Mouse (Mus musculus): ENCODE measurements around the gene Itga1. TPM values are rescaled to one million over a fixed set of nuclear protein-coding genes. Genes with fewer than 3 reads are reported as not detected.

Gene Itga1
- polyA plus RNA-seq, 1 experiment = 8.6 TPM

- Histone ChIP-seq H3K27ac (ENCODE audit: control insufficient read depth, insufficient read depth, low read depth, low read length) (peak within 1 kb of the TSS; percentile 77), H3K4me1 (ENCODE audit: control insufficient read depth, insufficient read depth, low read length) (peaks cover 15% of the 10 kb centered on the region), H3K4me3 (ENCODE audit: control insufficient read depth, low read depth, low read length) (peak within 1 kb of the TSS; percentile 89), H3K36me3 (ENCODE audit: control insufficient read depth, insufficient read depth, low read length) (no peaks in the 10 kb centered on the region), H3K27me3 (ENCODE audit: control insufficient read depth, insufficient read depth, low read length) (no peaks in the 10 kb centered on the region)
- no peak for TF ChIP-seq CTCF (IDR thresholded peaks at IDR 0.05; ENCODE audit: control insufficient read depth, insufficient read depth, insufficient replicate concordance, low read depth, low read length)
- TF ChIP-seq POLR2A (IDR thresholded peaks at IDR 0.05; ENCODE audit: control insufficient read depth, low read depth, low read length) = peak; percentile 72
Measured at GRCm38 (mm10) chr13:115090069-115090976, 11.4 kb downstream of the Itga1 start, which contains the start of gene Pelo. Pelo (minus strand) TSS chr13:115090186.

GRCm38 (mm10) chr13:115089395-115090025, 12.3 kb downstream of the Itga1 start:
- Histone ChIP-seq H3K4me1 (ENCODE audit: control insufficient read depth, insufficient read depth, low read length) (peaks cover 15% of the 10 kb centered on the region), H3K27ac (ENCODE audit: control insufficient read depth, insufficient read depth, low read depth, low read length) (peak overlapping the region; percentile 67), H3K4me3 (ENCODE audit: control insufficient read depth, low read depth, low read length) (peak overlapping the region; percentile 89), H3K36me3 (ENCODE audit: control insufficient read depth, insufficient read depth, low read length) (no peaks in the 10 kb centered on the region), H3K27me3 (ENCODE audit: control insufficient read depth, insufficient read depth, low read length) (no peaks in the 10 kb centered on the region)
- peak; percentile 67; the same call in 1 of the 2 replicates for TF ChIP-seq POLR2A (IDR thresholded peaks at IDR 0.05; ENCODE audit: control insufficient read depth, low read depth, low read length)
- no peak for TF ChIP-seq CTCF (IDR thresholded peaks at IDR 0.05; ENCODE audit: control insufficient read depth, insufficient read depth, insufficient replicate concordance, low read depth, low read length)

DNA sequence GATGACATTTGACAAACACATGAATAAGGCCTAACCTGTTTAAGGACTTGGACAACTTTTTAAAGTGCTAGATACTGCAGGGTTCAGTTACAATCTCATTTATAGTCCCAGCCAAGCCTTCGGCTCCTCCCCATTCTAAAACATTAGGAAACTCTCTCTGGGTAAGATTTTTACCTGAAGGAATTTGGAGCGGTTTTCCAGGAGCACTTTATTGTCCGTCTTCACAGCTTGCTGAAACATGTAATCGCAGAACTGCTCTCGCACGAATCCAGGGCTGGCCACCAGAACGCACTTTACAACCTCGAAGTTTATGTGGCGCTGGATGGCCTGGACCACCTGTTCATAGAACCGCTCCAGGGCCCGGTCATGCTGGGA, 12.8 kb downstream of the Itga1 start:
- H3K36me3 ChIP-seq (ENCODE audit: control insufficient read depth, insufficient read depth, low read length) = no peaks in the 10 kb centered on the region
- peaks cover 15% of the 10 kb centered on the region for H3K4me1 ChIP-seq (ENCODE audit: control insufficient read depth, insufficient read depth, low read length)
- H3K27me3 ChIP-seq (ENCODE audit: control insufficient read depth, insufficient read depth, low read length) = no peaks in the 10 kb centered on the region
- TF ChIP-seq CTCF (IDR thresholded peaks at IDR 0.05; ENCODE audit: control insufficient read depth, insufficient read depth, insufficient replicate concordance, low read depth, low read length) (no peak), POLR2A (IDR thresholded peaks at IDR 0.05; ENCODE audit: control insufficient read depth, low read depth, low read length) (no peak)
- peak overlapping the region; percentile 89 for H3K4me3 ChIP-seq (ENCODE audit: control insufficient read depth, low read depth, low read length)
- H3K27ac ChIP-seq (ENCODE audit: control insufficient read depth, insufficient read depth, low read depth, low read length) = peak overlapping the region; percentile 67; the same call in 1 of the 2 replicates

DNA sequence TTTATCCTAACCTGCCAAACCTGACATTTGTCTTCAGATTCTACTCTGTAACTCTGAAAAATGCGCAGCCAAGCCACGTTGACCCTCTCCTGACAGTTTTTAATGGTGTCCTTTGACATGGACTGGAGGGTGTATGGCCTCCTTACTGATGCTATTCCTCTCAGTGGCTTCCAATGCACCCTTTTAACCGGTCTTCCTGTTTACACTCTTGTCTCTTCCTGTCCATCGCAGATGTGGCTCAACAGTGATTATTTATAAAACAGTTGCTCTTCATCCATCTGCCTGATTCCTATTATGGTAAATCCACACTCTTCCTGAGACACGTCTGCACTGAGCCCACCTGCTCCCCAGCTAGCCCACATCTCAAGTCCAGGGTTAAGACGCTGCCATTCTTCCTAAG, 15.8 kb downstream of the Itga1 start:
- no peak overlapping the region for H3K4me3 ChIP-seq (ENCODE audit: control insufficient read depth, low read depth, low read length)
- no peaks in the 10 kb centered on the region for H3K36me3 ChIP-seq (ENCODE audit: control insufficient read depth, insufficient read depth, low read length)
- no peak overlapping the region for H3K27ac ChIP-seq (ENCODE audit: control insufficient read depth, insufficient read depth, low read depth, low read length)
- peaks cover 13% of the 10 kb centered on the region for H3K4me1 ChIP-seq (ENCODE audit: control insufficient read depth, insufficient read depth, low read length)
- no peaks in the 10 kb centered on the region for H3K27me3 ChIP-seq (ENCODE audit: control insufficient read depth, insufficient read depth, low read length)
- no peak for TF ChIP-seq CTCF (IDR thresholded peaks at IDR 0.05; ENCODE audit: control insufficient read depth, insufficient read depth, insufficient replicate concordance, low read depth, low read length)
- no peak for TF ChIP-seq POLR2A (IDR thresholded peaks at IDR 0.05; ENCODE audit: control insufficient read depth, low read depth, low read length)

DNA sequence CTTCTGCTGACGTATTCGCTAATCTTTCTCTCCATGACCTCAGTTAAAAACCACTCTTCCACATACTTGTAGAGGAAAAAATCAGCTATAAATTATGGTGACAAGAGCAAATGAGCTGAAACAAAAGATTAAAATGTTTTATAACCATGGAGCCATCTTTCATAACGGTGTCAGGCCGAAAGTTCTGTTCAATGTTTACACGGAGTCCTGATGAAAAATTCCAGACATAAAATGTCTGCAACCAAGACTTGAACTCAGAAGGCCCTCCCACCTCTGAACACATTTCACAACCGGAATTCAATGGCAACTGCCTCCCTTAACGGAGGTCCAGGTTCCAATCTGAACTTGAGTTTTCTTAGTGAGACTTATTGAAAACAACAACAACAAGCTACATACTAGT, 19.4 kb downstream of the Itga1 start:
- Histone ChIP-seq H3K27me3 (ENCODE audit: control insufficient read depth, insufficient read depth, low read length) (no peaks in the 10 kb centered on the region), H3K4me1 (ENCODE audit: control insufficient read depth, insufficient read depth, low read length) (no peaks in the 10 kb centered on the region), H3K36me3 (ENCODE audit: control insufficient read depth, insufficient read depth, low read length) (no peaks in the 10 kb centered on the region), H3K4me3 (ENCODE audit: control insufficient read depth, low read depth, low read length) (no peak overlapping the region), H3K27ac (ENCODE audit: control insufficient read depth, insufficient read depth, low read depth, low read length) (no peak overlapping the region)
- TF ChIP-seq CTCF (IDR thresholded peaks at IDR 0.05; ENCODE audit: control insufficient read depth, insufficient read depth, insufficient replicate concordance, low read depth, low read length) = no peak
- TF ChIP-seq POLR2A (IDR thresholded peaks at IDR 0.05; ENCODE audit: control insufficient read depth, low read depth, low read length) = no peak

- TF ChIP-seq POLR2A (IDR thresholded peaks at IDR 0.05; ENCODE audit: control insufficient read depth, low read depth, low read length) = no peak
- no peak for TF ChIP-seq CTCF (IDR thresholded peaks at IDR 0.05; ENCODE audit: control insufficient read depth, insufficient read depth, insufficient replicate concordance, low read depth, low read length)
- Histone ChIP-seq H3K4me1 (ENCODE audit: control insufficient read depth, insufficient read depth, low read length) (no peaks in the 10 kb centered on the region), H3K36me3 (ENCODE audit: control insufficient read depth, insufficient read depth, low read length) (no peaks in the 10 kb centered on the region), H3K4me3 (ENCODE audit: control insufficient read depth, low read depth, low read length) (no peak overlapping the region), H3K27ac (ENCODE audit: control insufficient read depth, insufficient read depth, low read depth, low read length) (no peak overlapping the region), H3K27me3 (ENCODE audit: control insufficient read depth, insufficient read depth, low read length) (no peaks in the 10 kb centered on the region)
Measured at GRCm38 (mm10) chr13:115079996-115080585, 21.7 kb downstream of the Itga1 start.

Measured in testis, adult 2 months (tissue).